Mouse (Mus musculus) midbrain, embryonic 13.5 days (tissue): ENCODE data around the gene Xrra1. TPM values are rescaled to one million over a fixed set of nuclear protein-coding genes. Genes with fewer than 3 reads are reported as not detected.

Experiments used
- ATAC-seq: fragments of 200-750 bp; cut with Nextera tagmentation; 2 replicates; pipeline ENCODE4 v1.8.0; 2017; ENCODE audit warnings: mild to moderate bottlenecking, moderate TSS enrichment, moderate library complexity
- H3K27ac ChIP-seq: fragments of 300-500 bp; sonication (generic); 2 replicates; pipeline ENCODE4 v1.5.1; 2015; ENCODE audit warnings: inconsistent platforms, mild to moderate bottlenecking, moderate library complexity
- H3K27me3 ChIP-seq: fragments of 300-500 bp; sonication (generic); 2 replicates; pipeline ENCODE4 v1.6.1; 2015; ENCODE audit warnings: mild to moderate bottlenecking, inconsistent platforms
- H3K36me3 ChIP-seq: fragments of 300-500 bp; sonication (generic); 2 replicates; pipeline ENCODE4 v1.6.1; 2015; ENCODE audit warnings: mild to moderate bottlenecking, inconsistent platforms
- H3K4me1 ChIP-seq: fragments of 300-500 bp; sonication (generic); replicated peaks from 2 replicates; pipeline ENCODE4 v1.6.1; 2015; ENCODE audit warnings: inconsistent platforms
- H3K4me2 ChIP-seq: fragments of 300-500 bp; sonication (generic); replicated peaks from 2 replicates; pipeline ENCODE4 v1.6.1; 2015; ENCODE audit warnings: moderate library complexity, mild to moderate bottlenecking, inconsistent platforms
- H3K4me3 ChIP-seq: fragments of 300-500 bp; sonication (generic); replicated peaks from 2 replicates; pipeline ENCODE4 v1.5.1; 2015; ENCODE audit warnings: mild to moderate bottlenecking, inconsistent platforms
- H3K9ac ChIP-seq: fragments of 300-500 bp; sonication (generic); replicated peaks from 2 replicates; pipeline ENCODE4 v1.6.1; 2015; ENCODE audit warnings: mild to moderate bottlenecking, inconsistent platforms
- H3K9me3 ChIP-seq: fragments of 300-500 bp; sonication (generic); 2 replicates; pipeline ENCODE4 v1.6.1; 2016; ENCODE audit warnings: mild to moderate bottlenecking, inconsistent platforms
- WGBS: fragments of 180-500 bp; shearing (Covaris S2); methylation state at CpG from one replicate; pipeline ENCODE4 v1.1.7; 2015; 5-methylcytosine and 5-hydroxymethylcytosine counted together
- polyA plus RNA-seq: library from polyadenylated mRNA; unstranded; fragments of >200 nt; fragmentation: Nextera tagmentation; extraction: Ambion mirVana; gene quantifications from 2 replicates; pipeline ENCODE4 v1.2.1, GENCODE M21; 2015

Xrra1 gene
- polyA plus RNA-seq, 1 experiment from 2014 or later, result 0.62 TPM

DNA sequence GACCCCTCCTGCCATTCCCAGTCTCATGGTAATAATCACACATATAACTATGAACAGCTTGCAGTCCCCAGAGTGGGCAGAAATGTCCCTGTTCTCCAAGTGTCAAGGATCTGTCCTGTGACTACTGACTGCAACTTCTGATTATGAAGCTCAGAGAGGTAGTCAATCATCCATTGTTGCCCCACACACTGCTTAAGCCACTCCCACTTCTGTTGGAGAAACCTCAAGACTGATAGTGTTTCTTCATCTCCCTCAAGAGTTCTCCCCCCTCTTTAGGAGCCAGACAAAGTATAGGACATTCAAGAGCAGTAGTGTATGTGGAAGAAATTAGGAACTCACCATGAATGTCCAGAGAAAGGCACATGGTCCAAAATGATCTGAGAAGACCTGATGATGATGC, 28.8 kb downstream of the Xrra1 start:
- ATAC-seq, result no peak
- Histone ChIP-seq H3K4me3 (no peak overlapping the region), H3K9me3 (no peaks in the 10 kb centered on the region)

DNA sequence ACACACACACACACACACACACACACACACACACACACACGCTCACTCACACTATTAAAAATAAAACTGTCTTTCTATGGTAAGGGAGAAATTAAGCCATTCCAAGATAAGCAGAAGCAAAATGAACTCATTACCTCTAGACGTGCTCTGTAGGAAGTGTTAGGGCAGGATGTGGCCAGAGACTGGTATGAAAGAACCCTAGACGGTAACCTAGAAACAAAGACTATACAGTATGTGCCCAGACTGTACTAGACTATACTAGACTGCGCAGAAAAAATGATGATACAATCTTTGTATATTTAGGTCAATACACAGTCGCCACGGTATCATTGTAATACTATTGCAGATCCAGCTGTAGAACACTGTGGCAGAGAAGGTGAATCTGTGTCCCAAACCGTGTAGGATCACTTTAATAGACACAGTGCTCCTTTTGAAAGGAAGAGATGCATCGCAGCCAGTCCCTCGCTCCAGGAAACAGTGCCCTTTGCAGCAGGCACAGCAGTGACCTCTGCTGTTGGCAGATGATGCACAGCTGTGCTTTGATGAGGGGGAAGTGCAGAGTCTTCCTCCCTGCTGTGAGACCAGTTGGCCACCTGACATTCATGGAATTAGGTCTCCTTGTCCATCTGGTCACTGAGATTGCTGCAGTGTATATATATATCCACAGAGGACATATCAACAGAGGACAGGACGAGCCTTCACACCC, 30.4 kb downstream of the Xrra1 start:
- H3K4me3 ChIP-seq, result no peak overlapping the region
- no peak overlapping the region for H3K4me2 ChIP-seq
- H3K4me1 ChIP-seq, result peaks cover 27% of the 10 kb centered on the region
- H3K27ac ChIP-seq, result peak overlapping the region; percentile 19; the same call in 1 of the 2 replicates
- H3K27me3 ChIP-seq, result no peaks in the 10 kb centered on the region
- H3K36me3 ChIP-seq, result no peaks in the 10 kb centered on the region
- peak; percentile 55; the same call in 1 of the 2 replicates for ATAC-seq
- 47% methylated on average over 10 of the region's 10 CpGs for WGBS
- no peaks in the 10 kb centered on the region for H3K9me3 ChIP-seq
- H3K9ac ChIP-seq, result no peak overlapping the region

More for the DNA sequence above, 28.8 kb downstream of the Xrra1 start:
- no peaks in the 10 kb centered on the region for H3K27me3 ChIP-seq
- peaks cover 18% of the 10 kb centered on the region for H3K4me1 ChIP-seq
- no peaks in the 10 kb centered on the region for H3K36me3 ChIP-seq
- no peak overlapping the region for H3K4me2 ChIP-seq
- H3K9ac ChIP-seq, result no peak overlapping the region
- no peak overlapping the region for H3K27ac ChIP-seq

DNA sequence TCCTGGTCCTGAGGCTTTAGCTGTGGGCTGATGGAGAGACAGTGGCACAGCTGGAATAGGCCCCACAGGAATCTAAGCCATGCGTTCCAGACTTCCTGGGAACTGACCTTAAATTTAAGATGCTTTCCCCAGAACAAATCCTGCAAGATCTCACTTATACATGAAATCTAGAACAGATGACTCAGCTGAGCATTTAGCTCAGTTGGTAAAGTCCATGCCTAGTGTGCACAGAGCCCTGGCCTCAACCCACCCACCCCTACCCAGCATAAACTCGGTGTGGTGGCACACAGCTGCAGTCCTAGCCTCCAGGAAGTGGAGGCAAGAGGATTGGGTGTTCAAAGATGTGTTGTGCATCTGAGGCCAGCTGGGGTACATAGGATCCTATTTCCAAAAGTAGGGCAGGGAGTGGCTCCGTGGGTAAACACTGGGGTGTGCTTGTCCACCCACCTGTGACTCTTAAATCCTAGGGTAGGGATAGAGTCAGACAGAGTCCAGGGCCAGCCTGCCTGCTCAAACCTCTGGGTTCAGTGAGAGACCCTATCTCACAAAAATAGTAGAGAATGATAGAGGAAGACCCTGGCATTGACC, 31.3 kb downstream of the Xrra1 start:
- no peak for ATAC-seq
- peaks cover 32% of the 10 kb centered on the region for H3K4me1 ChIP-seq
- H3K36me3 ChIP-seq, result no peaks in the 10 kb centered on the region
- no peaks in the 10 kb centered on the region for H3K9me3 ChIP-seq
- no peak overlapping the region for H3K4me2 ChIP-seq
- WGBS, result 78% methylated on average over 3 of the region's 3 CpGs
- no peaks in the 10 kb centered on the region for H3K27me3 ChIP-seq
- H3K27ac ChIP-seq, result no peak overlapping the region
- no peak overlapping the region for H3K9ac ChIP-seq
- no peak overlapping the region for H3K4me3 ChIP-seq

DNA sequence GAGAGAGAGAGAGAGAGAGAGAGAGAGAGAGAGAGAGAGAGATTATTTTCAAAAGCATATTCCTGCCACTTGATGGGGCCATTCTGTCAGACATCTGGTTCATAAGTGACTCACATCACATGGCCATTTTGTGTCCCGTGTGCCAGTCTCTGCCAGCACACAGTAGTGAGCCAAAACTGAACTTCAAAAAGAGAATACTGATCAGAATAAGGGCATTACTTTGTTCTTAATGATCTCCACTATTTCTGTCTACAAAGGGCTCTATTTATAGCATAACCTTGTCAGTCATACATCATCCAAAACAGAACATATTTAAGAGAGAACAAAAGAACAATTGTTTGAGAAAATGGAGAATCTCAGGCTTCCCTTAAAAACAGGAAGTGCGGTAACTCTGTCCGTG, 32.6 kb downstream of the Xrra1 start:
- no peak for ATAC-seq
- Histone ChIP-seq H3K27me3 (no peaks in the 10 kb centered on the region), H3K4me2 (no peak overlapping the region), H3K36me3 (no peaks in the 10 kb centered on the region), H3K4me1 (peaks cover 32% of the 10 kb centered on the region), H3K9me3 (no peaks in the 10 kb centered on the region), H3K4me3 (no peak overlapping the region), H3K27ac (no peak overlapping the region), H3K9ac (no peak overlapping the region)
- 85% methylated on average over 3 of the region's 3 CpGs for WGBS

DNA sequence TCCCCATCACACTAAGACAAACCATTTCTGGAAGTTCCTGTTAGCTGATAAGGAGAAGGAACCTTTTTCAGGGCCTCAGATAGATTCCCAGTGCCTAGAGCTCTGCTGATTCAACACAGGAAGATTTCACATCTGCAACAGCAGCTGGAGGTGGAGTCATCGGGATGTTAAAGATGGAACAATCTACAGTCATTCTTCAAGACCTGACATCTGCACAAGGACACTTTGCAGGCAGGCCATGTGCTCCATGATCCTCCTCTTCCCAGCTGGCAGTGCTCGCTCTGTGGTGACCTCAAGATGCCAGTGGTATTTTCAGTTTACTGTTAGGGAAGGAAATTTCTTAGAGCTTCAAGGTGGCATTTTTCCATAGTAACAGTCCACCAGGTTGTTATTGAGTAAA, 33.4 kb downstream of the Xrra1 start:
- Histone ChIP-seq H3K4me2 (no peak overlapping the region), H3K36me3 (no peaks in the 10 kb centered on the region), H3K9ac (no peak overlapping the region), H3K27ac (no peak overlapping the region), H3K4me3 (no peak overlapping the region), H3K4me1 (peaks cover 32% of the 10 kb centered on the region), H3K9me3 (no peaks in the 10 kb centered on the region), H3K27me3 (no peaks in the 10 kb centered on the region)
- 89% methylated on average over 2 of the region's 2 CpGs for WGBS
- ATAC-seq, result no peak

DNA sequence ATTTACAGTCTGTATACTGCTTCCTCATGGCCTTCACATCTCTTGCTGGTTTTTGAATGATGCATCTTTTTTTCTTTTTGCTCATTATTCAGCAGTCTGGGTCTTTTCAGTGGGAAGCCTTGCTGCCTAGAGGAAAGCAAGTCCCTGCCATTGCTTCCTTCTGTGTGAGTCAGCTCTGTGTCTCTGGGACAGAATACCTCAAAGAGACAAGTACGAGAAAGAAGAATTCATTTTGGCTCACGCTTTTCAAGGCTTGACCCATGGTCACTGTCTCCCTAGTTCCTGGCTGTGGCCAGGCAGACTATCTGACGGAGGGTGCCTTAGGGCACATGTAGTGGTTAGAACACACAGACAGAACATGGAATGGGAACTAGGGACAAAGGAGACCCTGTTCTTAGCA, 35.1 kb downstream of the Xrra1 start:
- Histone ChIP-seq H3K36me3 (no peaks in the 10 kb centered on the region), H3K9ac (no peak overlapping the region), H3K9me3 (no peaks in the 10 kb centered on the region), H3K4me3 (no peak overlapping the region), H3K4me1 (peaks cover 32% of the 10 kb centered on the region), H3K27me3 (no peaks in the 10 kb centered on the region), H3K4me2 (no peak overlapping the region), H3K27ac (no peak overlapping the region; the same call in 1 of the 2 replicates)
- ATAC-seq, result no peak
- 76% methylated on average over 3 of the region's 3 CpGs for WGBS

DNA sequence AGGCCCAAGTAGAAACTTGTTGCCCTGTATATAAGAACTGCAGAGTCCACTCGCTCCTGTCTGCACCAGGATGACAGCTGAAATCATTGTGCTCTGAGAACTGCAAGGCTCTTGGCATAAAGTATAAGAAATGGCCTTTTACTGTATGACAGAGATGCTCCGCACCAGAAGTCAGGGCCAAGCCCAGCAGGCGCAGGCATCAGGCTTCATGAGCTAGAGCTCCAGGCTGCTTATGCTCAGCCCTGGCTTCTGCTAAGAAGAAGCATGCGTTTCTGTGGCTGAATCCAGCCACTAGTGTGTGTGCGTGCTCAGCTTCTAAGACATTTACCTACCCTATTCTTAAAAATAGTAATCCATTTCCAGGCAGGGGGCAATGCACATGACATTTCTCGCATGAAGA, 35.6 kb downstream of the Xrra1 start:
- H3K4me3 ChIP-seq, result no peak overlapping the region
- 83% methylated on average over 6 of the region's 6 CpGs for WGBS
- no peaks in the 10 kb centered on the region for H3K9me3 ChIP-seq
- H3K4me1 ChIP-seq, result peaks cover 28% of the 10 kb centered on the region
- no peaks in the 10 kb centered on the region for H3K36me3 ChIP-seq
- H3K9ac ChIP-seq, result no peak overlapping the region
- no peaks in the 10 kb centered on the region for H3K27me3 ChIP-seq
- no peak for ATAC-seq
- H3K27ac ChIP-seq, result no peak overlapping the region
- H3K4me2 ChIP-seq, result no peak overlapping the region

DNA sequence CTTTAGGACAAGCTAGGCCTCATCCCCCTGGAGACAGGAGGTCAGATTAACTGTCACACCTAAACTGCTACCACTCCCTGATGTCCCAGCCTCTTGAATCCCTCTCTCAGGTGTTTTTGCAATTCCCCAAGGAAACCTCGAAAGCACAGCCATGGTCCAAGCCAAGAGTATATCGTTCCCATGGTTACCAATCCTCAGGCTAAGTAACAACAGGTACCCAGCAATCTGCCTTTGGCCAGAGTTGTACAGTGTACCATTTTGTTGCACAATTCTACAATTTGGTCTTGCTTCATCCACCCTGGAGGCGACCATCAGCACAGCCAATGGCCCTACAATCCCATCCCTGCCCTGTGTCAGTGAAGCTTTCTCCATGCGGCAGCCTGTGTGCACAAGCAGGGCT, 38.0 kb downstream of the Xrra1 start:
- Histone ChIP-seq H3K4me3 (no peak overlapping the region), H3K36me3 (no peaks in the 10 kb centered on the region), H3K27me3 (no peaks in the 10 kb centered on the region), H3K9ac (no peak overlapping the region), H3K4me2 (no peak overlapping the region), H3K9me3 (no peaks in the 10 kb centered on the region), H3K27ac (no peak overlapping the region), H3K4me1 (peaks cover 38% of the 10 kb centered on the region)
- no peak for ATAC-seq
- WGBS, result 85% methylated on average over 4 of the region's 4 CpGs

DNA sequence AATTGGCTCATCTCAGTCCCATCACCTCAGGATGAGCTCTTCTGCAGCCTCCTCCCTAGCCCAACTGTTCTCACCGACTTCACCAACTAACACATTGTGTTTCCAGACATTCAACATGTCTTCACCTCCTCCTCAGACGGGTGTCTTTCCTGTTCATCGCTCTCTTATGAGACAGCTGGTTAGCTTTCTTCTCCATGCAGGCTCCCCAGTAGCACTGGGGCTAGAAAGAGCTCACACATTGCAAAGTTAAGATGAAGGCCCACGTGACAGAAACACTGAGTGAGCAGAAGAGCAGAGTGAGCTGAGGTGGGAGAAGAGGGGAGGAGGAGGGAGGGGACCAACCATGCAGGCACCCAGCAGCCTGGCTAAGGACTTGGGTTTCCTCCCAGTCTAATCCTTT, 43.3 kb downstream of the Xrra1 start:
- H3K4me3 ChIP-seq, result no peak overlapping the region
- no peak overlapping the region for H3K4me2 ChIP-seq
- WGBS, result 77% methylated on average over 4 of the region's 4 CpGs

DNA sequence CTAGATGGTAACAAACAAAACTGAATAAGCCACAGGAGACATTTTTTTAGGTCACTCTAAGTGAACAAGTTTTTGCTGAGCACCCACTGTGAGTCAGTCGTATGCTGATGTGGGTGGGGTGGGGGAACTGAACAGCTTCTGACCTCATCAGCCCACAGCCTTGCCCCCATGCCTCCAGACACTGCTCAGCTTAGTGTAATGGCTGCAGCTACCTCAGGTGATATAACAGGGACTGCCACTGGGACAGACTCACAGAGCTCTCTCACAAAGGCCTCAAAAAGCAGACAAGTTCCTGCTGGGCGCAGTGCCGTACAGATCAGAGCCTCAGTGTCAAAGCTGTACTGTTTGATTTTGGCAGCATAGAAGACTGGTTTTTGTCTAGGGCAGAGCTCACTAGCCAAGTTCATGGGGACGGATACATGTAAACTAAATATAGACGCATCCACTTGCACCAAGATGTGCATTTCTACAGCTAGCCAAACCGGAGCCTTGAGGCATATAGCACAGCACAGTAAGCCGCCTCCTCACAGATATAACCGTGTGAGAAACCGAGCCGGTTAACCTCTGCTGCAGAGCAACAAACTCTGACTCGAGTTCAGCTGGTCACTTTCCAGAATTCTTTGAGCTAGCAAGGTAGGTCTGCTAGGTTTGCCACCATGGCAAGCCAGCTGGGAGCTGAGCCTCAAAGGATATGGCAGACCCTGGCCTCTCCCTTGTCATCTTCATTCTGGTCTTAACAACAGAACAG, 44.2 kb downstream of the Xrra1 start:
- Histone ChIP-seq H3K27ac (no peak overlapping the region), H3K4me1 (0 out of 2 replicates have a peak, but pooled peaks cover 12% of the 10 kb centered on the region), H3K4me2 (no peak overlapping the region), H3K36me3 (no peaks in the 10 kb centered on the region), H3K9me3 (no peaks in the 10 kb centered on the region), H3K4me3 (no peak overlapping the region), H3K27me3 (no peaks in the 10 kb centered on the region), H3K9ac (no peak overlapping the region)
- WGBS, result 80% methylated on average over 11 of the region's 11 CpGs
- 0 out of 2 replicates have a peak, but pooled peaks have one; percentile 34 for ATAC-seq

More for the DNA sequence above, 43.3 kb downstream of the Xrra1 start:
- H3K9ac ChIP-seq, result no peak overlapping the region
- no peaks in the 10 kb centered on the region for H3K27me3 ChIP-seq
- no peak for ATAC-seq
- no peaks in the 10 kb centered on the region for H3K36me3 ChIP-seq
- H3K4me1 ChIP-seq, result 0 out of 2 replicates have a peak, but pooled peaks cover 12% of the 10 kb centered on the region
- no peaks in the 10 kb centered on the region for H3K9me3 ChIP-seq
- H3K27ac ChIP-seq, result no peak overlapping the region

DNA sequence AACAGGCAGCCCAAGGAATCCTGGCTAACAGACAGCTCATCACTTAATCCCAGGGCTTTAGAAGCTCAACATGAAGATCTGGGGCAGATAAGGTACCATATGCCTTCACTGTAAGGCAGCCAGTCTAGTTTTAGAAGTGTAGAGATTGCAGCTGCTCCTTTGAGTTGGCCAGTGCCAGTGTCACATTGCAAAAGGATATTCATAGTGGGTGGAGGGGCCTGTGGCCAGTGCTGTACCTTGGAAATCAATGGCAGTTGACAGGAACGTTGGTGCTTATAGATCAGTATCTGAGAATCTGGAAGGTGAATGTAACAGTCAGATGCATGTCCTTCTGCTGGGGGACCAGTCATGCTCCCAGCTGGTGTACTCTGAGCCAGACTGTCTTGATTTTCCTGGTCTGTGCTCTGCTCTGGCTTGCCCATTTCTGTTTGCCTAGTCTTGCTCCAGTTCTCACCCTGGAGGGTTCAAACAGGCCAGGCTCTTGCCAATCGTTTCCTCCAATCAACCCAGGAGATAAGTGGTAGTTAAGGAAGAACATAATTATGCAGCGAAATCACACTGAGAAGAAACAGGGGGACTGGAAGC, 45.6 kb downstream of the Xrra1 start:
- no peak for ATAC-seq
- Histone ChIP-seq H3K4me2 (no peak overlapping the region), H3K27ac (no peak overlapping the region), H3K9ac (no peak overlapping the region), H3K9me3 (no peaks in the 10 kb centered on the region), H3K4me3 (no peak overlapping the region), H3K27me3 (no peaks in the 10 kb centered on the region), H3K36me3 (no peaks in the 10 kb centered on the region), H3K4me1 (0 out of 2 replicates have a peak, but pooled peaks cover 12% of the 10 kb centered on the region)
- 72% methylated on average over 3 of the region's 3 CpGs for WGBS

DNA sequence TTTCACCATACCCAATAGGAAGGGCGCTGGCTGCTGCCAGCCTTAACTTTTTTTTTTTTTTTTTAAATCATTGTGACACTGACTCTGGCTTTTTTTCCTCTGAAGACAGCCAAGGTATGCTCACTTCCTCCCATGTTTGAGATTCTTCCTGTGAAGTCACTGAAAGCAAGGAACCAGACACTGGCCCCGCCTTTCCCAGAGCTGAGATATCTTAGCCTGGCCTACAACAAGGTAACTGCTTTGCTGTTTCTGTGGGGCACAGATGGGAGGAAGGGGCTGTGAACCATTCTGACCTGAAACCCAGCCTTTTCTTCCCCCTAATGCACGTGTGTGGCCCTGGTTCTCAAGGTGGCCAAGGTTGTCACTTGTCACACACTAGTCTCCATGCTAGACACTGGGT, 47.4 kb downstream of the Xrra1 start:
- WGBS, result 82% methylated on average over 3 of the region's 3 CpGs
- Histone ChIP-seq H3K36me3 (no peaks in the 10 kb centered on the region), H3K4me1 (0 out of 2 replicates have a peak, but pooled peaks cover 4% of the 10 kb centered on the region), H3K4me3 (no peak overlapping the region), H3K9ac (no peak overlapping the region), H3K9me3 (0 out of 2 replicates have a peak, but pooled peaks cover 3% of the 10 kb centered on the region), H3K27me3 (no peaks in the 10 kb centered on the region), H3K4me2 (no peak overlapping the region), H3K27ac (no peak overlapping the region)
- no peak for ATAC-seq
